Mouse (Mus musculus) T-helper 1 cell (primary cell): ENCODE results near the gene Ubac2.

Experiments used
- in situ Hi-C: fragments of 300-600 bp; cut with MboI, MseI; formaldehyde crosslinking; loops from one replicate; pipeline ENCODE4 v1.15.1; 2025; ENCODE audit warnings: high pct_unique_total_duplicates

Ubac2 gene

GRCm38 (mm10) chr14:121999455-121999854 lies 121.0 kb downstream of the Ubac2 start:
- in situ Hi-C loops = no loop called here

- in situ Hi-C loops = loop anchor here (5.0 kb wide), 1 partner anchor 68 kb away; no protein-coding TSS in a partner anchor
Observed at GRCm38 (mm10) chr14:122000346-122001105, 122.1 kb downstream of the Ubac2 start.

GRCm38 (mm10) chr14:122002224-122002623 lies 123.8 kb downstream of the Ubac2 start:
- in situ Hi-C loops = loop anchor here (5.0 kb wide), 1 partner anchor 70 kb away; no protein-coding TSS in a partner anchor

- in situ Hi-C loops = loop anchor here (5.0 kb wide), 1 partner anchor 72 kb away; no protein-coding TSS in a partner anchor
Observed at GRCm38 (mm10) chr14:122003812-122004211, 125.4 kb downstream of the Ubac2 start.

- in situ Hi-C loops = no loop called here
Observed at GRCm38 (mm10) chr14:122008261-122008660, 129.8 kb downstream of the Ubac2 start.

DNA sequence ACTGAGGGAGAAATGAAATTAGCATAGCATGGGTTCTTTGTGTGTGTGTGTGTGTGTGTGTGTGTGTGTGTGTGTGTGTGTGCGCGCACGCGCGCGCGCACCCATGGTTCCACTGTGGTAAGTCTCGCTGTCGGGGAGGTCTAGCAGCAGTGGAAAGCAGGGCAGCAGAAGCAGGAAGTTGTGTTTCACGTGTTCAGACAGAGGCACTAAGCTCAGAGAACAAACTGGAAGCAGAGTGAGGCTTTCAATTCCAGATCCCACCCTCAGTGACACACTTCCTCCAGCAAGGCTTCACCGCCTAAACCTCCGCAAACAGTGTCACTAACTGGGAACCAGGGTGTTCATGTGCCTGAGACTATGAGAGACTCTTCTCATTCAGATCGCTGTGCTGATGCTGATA lies 131.1 kb downstream of the Ubac2 start:
- in situ Hi-C loops = no loop called here

DNA sequence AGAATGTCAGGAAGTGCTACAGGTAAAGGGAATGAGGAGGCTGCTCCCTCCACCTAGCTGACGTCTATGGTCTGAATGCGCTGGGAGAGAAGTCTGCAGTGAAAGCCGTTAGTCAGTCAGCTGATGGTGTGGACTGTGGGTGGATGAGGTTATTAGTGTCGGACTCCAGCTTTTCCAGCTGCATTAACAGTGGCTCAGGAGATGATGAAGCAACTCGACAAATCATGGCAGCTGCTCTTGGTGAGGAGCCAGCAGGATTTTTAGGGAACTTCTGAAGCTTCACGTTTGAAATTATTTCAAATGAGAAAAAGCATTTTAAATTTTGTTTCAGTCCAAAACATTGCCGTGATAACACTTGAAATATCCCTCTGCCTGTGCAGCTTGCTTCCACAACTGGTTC lies 131.9 kb downstream of the Ubac2 start:
- in situ Hi-C loops = no loop called here

- in situ Hi-C loops = no loop called here
Observed at GRCm38 (mm10) chr14:122011768-122012167, 133.3 kb downstream of the Ubac2 start.

DNA sequence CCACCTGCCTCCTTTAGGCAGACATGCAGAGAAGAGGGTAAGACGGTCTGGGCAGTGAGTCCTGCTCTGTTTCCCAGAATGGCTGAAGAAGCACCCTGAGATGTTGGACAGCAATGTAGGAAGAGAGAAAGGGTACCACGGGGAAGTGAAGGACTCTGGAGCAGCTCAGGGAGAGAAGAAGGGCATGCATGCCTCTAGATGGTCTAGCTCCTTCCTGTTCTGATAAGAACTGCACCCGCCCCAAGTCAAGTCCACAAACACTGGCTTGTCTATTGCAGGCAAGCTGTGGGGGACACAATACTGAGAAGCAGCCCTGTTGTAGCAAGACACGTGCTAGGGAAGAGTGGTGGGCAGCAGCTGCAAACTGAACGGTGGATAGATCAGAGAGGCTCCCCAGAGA lies 133.8 kb downstream of the Ubac2 start:
- in situ Hi-C loops = no loop called here

GRCm38 (mm10) chr14:122012814-122013213 lies 134.4 kb downstream of the Ubac2 start:
- in situ Hi-C loops = no loop called here

DNA sequence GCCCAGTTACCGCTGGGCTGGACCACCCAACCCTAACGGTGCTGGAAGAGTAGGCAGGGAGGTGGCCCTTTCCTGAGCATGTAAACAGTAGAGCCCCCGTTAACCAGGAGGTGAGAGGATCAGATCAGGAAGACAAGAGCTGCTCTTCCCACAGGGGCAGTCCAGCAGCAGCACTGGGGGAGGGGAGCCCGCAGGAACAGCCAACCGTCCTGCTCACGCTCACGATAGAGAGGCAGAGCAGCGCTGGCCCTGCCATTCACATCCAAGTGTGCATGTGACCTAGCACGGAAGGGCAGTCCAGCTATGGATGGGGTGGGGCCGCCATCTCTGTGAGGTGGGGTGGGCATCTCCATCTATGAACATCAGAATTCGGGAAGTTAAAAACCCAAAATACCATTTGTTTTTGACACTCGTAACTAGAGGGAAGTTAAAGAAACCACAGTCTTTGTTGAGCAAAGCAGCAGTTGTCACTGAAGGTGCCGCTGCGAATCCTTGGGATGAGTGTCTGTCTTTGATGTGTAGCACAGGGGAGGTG lies 135.1 kb downstream of the Ubac2 start:
- in situ Hi-C loops = no loop called here

DNA sequence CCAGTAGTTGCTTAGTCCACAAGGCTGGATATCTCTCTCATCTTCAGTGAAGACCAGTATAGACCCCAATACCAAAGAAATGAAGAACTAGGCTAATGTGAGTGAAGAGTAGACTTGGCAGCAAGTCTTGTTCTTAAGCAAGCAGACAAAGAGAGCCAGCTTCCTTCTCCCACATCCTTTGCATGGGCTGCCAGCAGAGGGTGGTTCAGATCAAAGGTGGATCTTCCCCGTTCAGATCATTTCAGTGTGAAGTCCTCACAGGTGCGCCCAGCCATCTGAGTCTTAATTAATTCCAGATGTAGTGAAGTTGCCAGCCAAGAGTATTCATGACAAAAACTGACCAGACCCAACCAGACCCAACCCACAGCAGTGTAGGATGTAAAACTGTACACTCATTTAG lies 139.5 kb downstream of the Ubac2 start:
- in situ Hi-C loops = no loop called here

DNA sequence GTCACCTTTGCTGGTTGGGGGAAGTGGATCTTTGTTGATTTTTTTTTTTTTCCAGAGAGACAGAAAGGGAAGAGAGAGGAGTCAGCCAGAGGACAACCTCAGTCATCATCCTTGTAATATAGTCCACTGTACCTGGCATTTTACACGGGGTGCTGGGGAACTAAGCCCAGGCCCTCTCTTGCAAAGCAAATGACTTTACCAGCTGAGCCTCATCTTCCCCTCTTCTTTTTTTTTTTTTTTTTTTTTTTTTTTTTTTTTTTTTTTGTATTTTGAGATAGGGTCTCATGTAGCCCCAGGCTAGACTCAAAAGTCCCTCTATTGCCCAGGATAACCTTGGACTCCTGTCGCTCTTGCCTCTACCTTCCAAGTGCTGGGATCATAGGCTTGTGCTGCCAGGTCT lies 141.0 kb downstream of the Ubac2 start:
- in situ Hi-C loops = no loop called here

DNA sequence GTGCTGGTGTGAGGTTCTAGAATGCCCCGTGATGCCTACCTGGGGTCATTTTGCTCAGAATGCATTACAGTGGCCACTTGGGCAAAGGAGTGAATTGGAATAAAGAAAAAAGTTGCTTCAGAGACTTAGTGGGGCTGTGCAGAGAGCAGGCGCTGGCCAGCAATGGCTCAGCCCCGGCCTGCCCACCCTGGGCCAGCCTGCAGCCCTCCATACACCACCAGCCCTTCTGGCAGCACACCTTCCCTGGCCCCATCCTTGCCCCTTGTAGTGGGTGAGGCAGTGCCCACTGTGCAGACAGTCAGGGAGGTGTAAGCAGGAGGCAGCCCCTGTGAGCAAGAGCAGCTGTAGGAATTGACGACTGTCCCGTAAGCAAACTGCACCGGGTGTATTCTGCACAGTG lies 142.1 kb downstream of the Ubac2 start:
- in situ Hi-C loops = no loop called here

- in situ Hi-C loops = no loop called here
Observed at GRCm38 (mm10) chr14:122023054-122023453, 144.6 kb downstream of the Ubac2 start.

GRCm38 (mm10) chr14:122023928-122024327 lies 145.5 kb downstream of the Ubac2 start:
- in situ Hi-C loops = no loop called here

DNA sequence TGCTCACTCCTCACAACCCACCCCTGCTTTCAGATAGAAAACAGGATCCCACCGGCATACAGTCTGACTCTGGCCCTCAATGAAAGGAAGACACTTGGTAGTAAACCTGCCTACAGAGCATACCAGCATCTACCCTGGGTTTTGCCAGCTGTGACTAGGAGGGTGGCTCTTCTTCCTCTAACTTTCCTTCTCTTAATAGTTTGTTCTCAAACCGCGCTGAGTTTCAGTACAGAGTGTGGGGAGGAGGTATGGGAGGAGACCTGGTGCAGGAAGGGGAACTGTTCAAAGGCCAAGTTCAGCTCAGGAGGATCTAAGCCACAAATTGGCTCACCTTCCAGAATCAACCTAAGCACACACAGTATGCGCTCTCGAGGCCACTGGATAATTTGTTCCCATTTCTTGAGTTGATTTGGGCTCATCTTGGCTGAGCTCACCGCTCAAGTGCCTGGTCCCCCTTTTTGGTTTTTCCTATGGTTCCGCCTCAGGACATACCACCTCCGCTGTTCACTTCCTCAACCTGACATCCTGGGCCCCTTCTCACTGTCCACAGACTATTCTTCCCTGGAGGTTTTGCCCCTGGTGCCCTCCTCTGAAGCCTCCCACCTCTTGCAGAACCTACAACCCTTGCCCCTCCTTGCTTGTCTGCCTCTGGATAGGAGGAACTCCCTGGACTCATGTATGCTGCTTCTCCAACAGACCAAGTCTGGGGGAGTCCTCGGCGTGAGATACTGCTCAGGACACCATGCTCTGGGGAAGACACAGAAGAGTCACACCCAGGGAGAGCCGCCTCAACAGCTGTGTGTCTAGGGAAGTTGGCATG lies 150.7 kb downstream of the Ubac2 start:
- in situ Hi-C loops = no loop called here

DNA sequence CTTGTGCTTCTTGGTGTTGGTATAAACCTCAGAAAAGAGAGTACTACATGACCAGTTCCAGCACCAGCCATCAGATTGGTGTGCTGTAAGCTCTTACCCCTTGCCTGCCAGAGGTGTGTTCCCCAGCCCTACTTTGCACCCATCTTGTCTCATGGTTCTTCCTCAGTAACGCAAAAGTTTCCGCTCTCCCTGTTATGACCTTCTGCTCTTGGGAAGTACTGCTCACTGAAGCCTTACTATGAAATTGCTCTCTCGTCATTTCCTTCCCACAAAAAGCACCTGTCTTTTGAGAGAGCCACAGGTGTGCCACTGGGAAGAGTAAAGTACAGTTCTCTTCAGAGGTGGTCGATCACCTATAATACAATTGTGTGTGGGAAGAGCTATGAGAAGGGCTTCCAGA lies 151.4 kb downstream of the Ubac2 start:
- in situ Hi-C loops = no loop called here

DNA sequence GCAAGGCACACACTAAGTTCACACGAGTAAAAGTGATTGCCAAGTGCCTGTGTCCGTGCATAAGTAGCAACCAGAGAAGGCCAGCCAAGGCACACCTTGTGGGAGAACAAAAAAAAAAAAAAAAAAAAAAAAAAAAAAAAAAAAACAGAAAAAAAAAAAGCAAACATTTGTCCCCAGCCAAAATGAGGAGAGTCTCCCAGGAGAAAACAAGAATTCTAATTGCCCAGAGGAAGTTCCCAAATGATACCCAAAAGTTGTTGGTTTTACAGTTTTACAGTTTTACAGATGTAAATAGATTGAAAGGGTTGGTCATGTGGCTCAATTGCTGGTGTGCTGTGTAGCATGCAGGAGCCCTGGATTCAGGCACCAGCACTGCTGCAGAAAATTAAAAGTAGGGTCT lies 153.6 kb downstream of the Ubac2 start:
- in situ Hi-C loops = no loop called here

GRCm38 (mm10) chr14:122034451-122034850 lies 156.0 kb downstream of the Ubac2 start, which contains the start of gene Timm8a2:
Gene Timm8a2 (plus strand): TSS chr14:122034674.
- in situ Hi-C loops = no loop called here

- in situ Hi-C loops = no loop called here
Observed at GRCm38 (mm10) chr14:122035181-122035580, 156.8 kb downstream of the Ubac2 start.

- in situ Hi-C loops = no loop called here
Observed at GRCm38 (mm10) chr14:122035860-122036259, 157.4 kb downstream of the Ubac2 start.
